10 mouse cellular contexts compared by ENCODE assay signal in the genomic region with DNA sequence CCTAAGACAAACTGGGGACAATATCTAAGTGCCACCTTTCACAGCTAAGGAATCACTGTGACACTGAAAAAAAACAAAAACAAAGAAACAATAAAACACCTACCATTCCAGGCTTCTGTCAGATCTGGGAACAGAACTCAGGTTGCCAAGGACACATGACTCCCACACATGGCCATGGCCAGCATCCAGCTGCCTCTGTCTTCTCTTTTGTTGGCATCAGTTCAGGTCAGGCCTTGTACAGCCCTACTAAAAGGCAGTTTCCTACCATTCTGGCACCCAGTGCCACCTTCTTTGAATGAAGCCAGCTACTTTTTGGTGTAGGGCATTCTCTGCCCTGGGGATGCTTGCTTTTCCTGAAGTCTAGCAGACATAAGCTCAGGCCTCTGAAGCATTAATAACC.
DNase-seq lines count a peak whose midpoint lies in the region; ATAC-seq lines count a peak whose summit lies in the region.
"Had no signal": no experiment of that assay in that cellular context is flagged by ENCODE, and none has a peak within 500 bp of the region (broad histone marks: within the 10 kb centered on the region; RNA-seq: fewer than 3 reads in every experiment).

No protein-coding gene starts in this region.

- H3K36me3 ChIP-seq in kidney, embryonic 14.5 days (ENCODE audit: control insufficient read depth, insufficient read depth, low read length): no peaks in the 10 kb centered on the region

- H3K4me1 ChIP-seq in kidney, embryonic 14.5 days (ENCODE audit: control insufficient read depth, insufficient read depth, low read length): peaks cover 24% of the 10 kb centered on the region

- H3K9ac ChIP-seq in kidney, embryonic 14.5 days (ENCODE audit: low read depth, low read length): no peak overlapping the region

- H3K9me3 ChIP-seq in kidney, embryonic 14.5 days (ENCODE audit: control insufficient read depth, low read length): no peaks in the 10 kb centered on the region

- H3K4me2 ChIP-seq in kidney, embryonic 14.5 days (replicated peaks; ENCODE audit: low read depth, low read length): no peak overlapping the region

- H3K27me3 ChIP-seq in kidney, embryonic 14.5 days (ENCODE audit: control insufficient read depth, insufficient read depth, low read length): no peaks in the 10 kb centered on the region

- no peak for ATAC-seq in kidney, embryonic 14.5 days (ENCODE audit: low FRiP score, low TSS enrichment)
- ATAC-seq: forebrain, embryonic 16.5 days had no signal

- peak; percentile 19 for DNase-seq in kidney, adult 11 months
- peak; percentile 83 for DNase-seq in adrenal gland, postnatal 10 days
- peak; percentile 14 for DNase-seq in fat pad, adult 2 months (ENCODE audit: extremely low read depth, low read depth, low spot score)
- DNase-seq in layer of hippocampus, adult 9-10 months (ENCODE audit: low spot score): peak; percentile 21
- no peak for DNase-seq in c-Kit-positive CD71-positive TER-119-positive erythroid progenitor cells, embryonic 14.5 days (ENCODE audit: low spot score)
- no peak for DNase-seq in thymus, postnatal 14 days
- no peak for DNase-seq in yolk sac, embryonic 10.5 days (ENCODE audit: low spot score)

- no peak overlapping the region for H3K4me3 ChIP-seq in kidney, embryonic 14.5 days (ENCODE audit: low read length)

- H3K27ac ChIP-seq in kidney, embryonic 14.5 days (ENCODE audit: low read depth, low read length): no peak overlapping the region
- H3K27ac ChIP-seq: macrophage had no signal

Comparison
In these comparisons a context has a peak if more than half of its experiments do, and no peak if none do; other contexts are left out.
1. DNase-seq: peak in kidney, adult 11 months (single experiment), adrenal gland, postnatal 10 days (single experiment), fat pad, adult 2 months (single experiment) and layer of hippocampus, adult 9-10 months (single experiment); none in c-Kit-positive CD71-positive TER-119-positive erythroid progenitor cells, embryonic 14.5 days (single experiment), thymus, postnatal 14 days (single experiment) and yolk sac, embryonic 10.5 days (single experiment).